Mouse (Mus musculus) kidney, adult 2 months (tissue): ENCODE data around the gene Clstn1.

Experiments
- CTCF ChIP-seq: fragments of 200-500 bp; conservative IDR thresholded peaks from 2 replicates; pipeline ENCODE4 v1.5.1; 2011; ENCODE audit warnings: low read depth, mild to moderate bottlenecking, control low read depth, low read length, moderate library complexity, mixed read lengths; ENCODE audit not compliant: insufficient read depth, insufficient read length
- POLR2A ChIP-seq: fragments of 200-500 bp; IDR thresholded peaks from one replicate; pipeline ENCODE4 v1.6.1; 2011; ENCODE audit warnings: low read depth, low read length, control low read depth

GRCm38 (mm10) chr4:149585236-149585635, 1.0 kb upstream of the Clstn1 start:
- TF ChIP-seq CTCF, result no peak
- TF ChIP-seq POLR2A, result no peak
